ENCODE assay signal across 9 mouse cellular contexts in genomic region chr2:114145315-114145801, GRCm38 (mm10). TPM values are rescaled to one million over a fixed set of nuclear protein-coding genes. Genes with fewer than 3 reads are reported as not detected.
DNase-seq lines count a peak whose midpoint lies in the region; ATAC-seq and TF ChIP-seq lines count a peak whose summit lies in the region.
"Had no signal": no experiment of that assay in that cellular context is flagged by ENCODE, and none has a peak within 500 bp of the region (broad histone marks: within the 10 kb centered on the region; RNA-seq: fewer than 3 reads in every experiment).

No protein-coding gene starts in this region.

- no peak overlapping the region for H3K27ac ChIP-seq in heart, adult 2 months
- H3K27ac ChIP-seq: embryonic facial prominence, embryonic 13.5 days had no signal

- H3K4me3 ChIP-seq in heart, adult 2 months = no peak overlapping the region
- H3K4me3 ChIP-seq: embryonic facial prominence, embryonic 13.5 days had no signal

- intact Hi-C loops in heart, adult 2 months (cut with DNase I) = loop anchor here (5.0 kb wide), 2 partner anchors 103 to 178 kb away; no protein-coding TSS in a partner anchor
- intact Hi-C loops in heart, postnatal 25 days (cut with DNase I) = loop anchor here (5.0 kb wide), 1 partner anchor 178 kb away; no protein-coding TSS in a partner anchor

- 0 out of 2 replicates have a peak, but pooled peaks cover 2% of the 10 kb centered on the region for H3K36me3 ChIP-seq in heart, adult 2 months (ENCODE audit: control insufficient read depth, insufficient read depth, low read length)

- DNase-seq in heart, adult 2 months = peak in 1 of 2 experiments; percentile 30
- no peak for DNase-seq in heart, postnatal 25 days (ENCODE audit: low spot score)
- peak; percentile 71 for DNase-seq in 3T3-L1 (ENCODE audit: low read depth, low spot score)
- peak; percentile 64 for DNase-seq in MN1 (ENCODE audit: low spot score)
- peak; percentile 53 for DNase-seq in kidney, postnatal 10 days
- no peak for DNase-seq in ovary, postnatal 36 days (ENCODE audit: low spot score)

- no peaks in the 10 kb centered on the region for H3K4me1 ChIP-seq in heart, adult 2 months (ENCODE audit: control insufficient read depth, insufficient read depth, low read length)
- H3K4me1 ChIP-seq: embryonic facial prominence, embryonic 13.5 days had no signal

- TF ChIP-seq CTCF in heart, adult 2 months (IDR thresholded peaks at IDR 0.05) = peak; percentile 92

- ATAC-seq in common myeloid progenitor, adult 5-6 weeks (replicated peaks; ENCODE audit: low read depth, poor library complexity, severe bottlenecking) = peak; percentile 90
- ATAC-seq in monocyte, adult 5-6 weeks (replicated peaks; ENCODE audit: insufficient number of reproducible peaks, low FRiP score, low TSS enrichment, poor library complexity, severe bottlenecking) = peak; percentile 71

- H3K9ac ChIP-seq in heart, adult 2 months (ENCODE audit: low read depth, low read length) = no peak overlapping the region
- H3K9ac ChIP-seq: embryonic facial prominence, embryonic 13.5 days had no signal

- WGBS in heart, adult 2 months = 65% methylated on average over 6 of the region's 6 CpGs

- TF ChIP-seq EP300 in heart, adult 2 months (IDR thresholded peaks at IDR 0.05; ENCODE audit: insufficient read depth, low read depth, low read length) = no peak

- H3K27me3 ChIP-seq in heart, adult 2 months (ENCODE audit: control insufficient read depth, insufficient read depth, low read length) = no peaks in the 10 kb centered on the region
- H3K27me3 ChIP-seq: embryonic facial prominence, embryonic 13.5 days had no signal

- H3K79me2 ChIP-seq in heart, adult 2 months (replicated peaks; ENCODE audit: control insufficient read depth, insufficient read depth, low read length) = no peaks in the 10 kb centered on the region

- no peak for TF ChIP-seq POLR2A in heart, adult 2 months (IDR thresholded peaks at IDR 0.05; ENCODE audit: insufficient read depth, low read depth, low read length)

RNA-seq across cellular contexts. Expression of gene Aqr, which starts 41.5 kb away (rescaled TPM):
- 10 to 100 TPM; 17.6 to 17.7 TPM for total RNA-seq in heart, adult 2 months (2021)
- polyA plus RNA-seq in heart, adult 2 months (2012; rRNA removed) = 10.3 and 16.0 TPM in 2 replicates
- total RNA-seq in heart, postnatal 25 days (2021) = 10 to 100 TPM; 16.8 to 18.2 TPM
- 61.2 and 71.0 TPM in 2 replicates for total RNA-seq in common myeloid progenitor, adult 5-6 weeks (2017)
- 49.2 to 85.2 TPM (median 72.3 TPM) in 3 replicates for total RNA-seq in monocyte, adult 5-6 weeks (2017)

RNA-seq across cellular contexts. Expression of gene Zfp770, which starts 55.9 kb away (rescaled TPM):
- 10 to 100 TPM; 16.8 to 18.6 TPM for total RNA-seq in heart, adult 2 months (2021)
- 3.4 and 9.0 TPM in 2 replicates for polyA plus RNA-seq in heart, adult 2 months (2012; rRNA removed)
- 10 to 100 TPM; 15.2 to 16.2 TPM for total RNA-seq in heart, postnatal 25 days (2021)
- total RNA-seq in common myeloid progenitor, adult 5-6 weeks (2017) = 10.2 and 14.7 TPM in 2 replicates
- total RNA-seq in monocyte, adult 5-6 weeks (2017) = 18.5 to 31.9 TPM (median 22.4 TPM) in 3 replicates

Comparison
In these comparisons a context has a peak if more than half of its experiments do, and no peak if none do; other contexts are left out.
1. DNase-seq: peak in 3T3-L1 (single experiment), MN1 (single experiment) and kidney, postnatal 10 days (single experiment); none in heart, postnatal 25 days (single experiment) and ovary, postnatal 36 days (single experiment).